Mouse (Mus musculus): ENCODE data around the gene Frmpd1. TPM values are rescaled to one million over a fixed set of nuclear protein-coding genes. Genes with fewer than 3 reads are reported as not detected.

The Frmpd1 gene
- polyA plus RNA-seq (2016; fragmentation: Nextera tagmentation; extraction: Ambion mirVana), result 0.45 and 1.2 TPM in 2 replicates

DNA sequence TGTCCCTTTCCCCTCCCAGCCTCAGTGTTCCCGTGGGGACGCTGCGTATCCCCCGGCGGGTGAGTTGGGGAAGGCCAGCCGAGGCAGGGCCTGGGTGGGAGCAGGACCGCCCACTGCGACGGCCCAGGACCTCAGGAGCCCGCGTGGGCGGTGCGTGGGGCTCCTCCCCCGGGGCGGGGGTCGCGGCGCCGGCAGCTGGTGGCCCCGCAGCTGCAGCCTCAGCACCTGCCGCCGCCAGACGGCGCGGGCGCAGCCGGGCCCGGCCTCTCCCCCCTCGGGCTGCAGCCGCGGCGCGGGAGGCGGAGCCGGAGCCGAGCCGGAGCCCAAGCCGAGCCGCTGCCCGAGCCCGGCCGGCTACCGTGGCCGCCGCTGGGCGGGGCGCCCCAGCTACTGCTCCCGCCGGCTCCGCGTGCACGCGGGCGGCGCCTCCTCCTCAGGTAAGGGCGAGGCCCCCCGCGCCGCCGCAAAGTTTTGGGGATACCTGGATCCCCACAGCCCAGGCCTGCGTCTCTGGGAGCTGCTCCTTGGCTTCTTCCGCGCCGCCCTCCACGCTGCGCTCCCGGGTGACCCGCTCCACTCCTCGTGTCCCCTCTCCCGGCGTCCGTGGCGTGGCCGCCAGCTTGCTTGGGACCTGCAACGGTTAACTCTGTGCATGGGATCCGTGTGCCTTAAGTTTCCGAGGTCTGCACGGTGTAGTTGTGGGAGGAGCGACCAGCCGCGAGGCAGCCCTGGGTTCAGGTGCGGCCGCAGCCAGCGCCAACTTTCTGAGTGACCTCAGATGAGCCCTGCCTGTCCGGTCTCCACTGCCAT, at the start of gene Frmpd1:
Frmpd1 (plus strand) TSS at position 355 of the 810 bp plus-strand sequence.
- 2% methylated on average over 76 of the region's 85 CpGs for WGBS
- peaks cover 73% of the 10 kb centered on the region for H3K27me3 ChIP-seq (ENCODE audit: low read depth, poor library complexity, severe bottlenecking)
- H3K9me3 ChIP-seq (replicated peaks), result no peaks in the 10 kb centered on the region
- peak within 1 kb of the TSS; percentile 59 for H3K27ac ChIP-seq
- DNase-seq (ENCODE audit: low spot score), result peak; percentile 75
- H3K4me1 ChIP-seq, result peaks cover 14% of the 10 kb centered on the region
- peak within 1 kb of the TSS; percentile 61 for H3K4me3 ChIP-seq
- no peaks in the 10 kb centered on the region for H3K36me3 ChIP-seq

DNA sequence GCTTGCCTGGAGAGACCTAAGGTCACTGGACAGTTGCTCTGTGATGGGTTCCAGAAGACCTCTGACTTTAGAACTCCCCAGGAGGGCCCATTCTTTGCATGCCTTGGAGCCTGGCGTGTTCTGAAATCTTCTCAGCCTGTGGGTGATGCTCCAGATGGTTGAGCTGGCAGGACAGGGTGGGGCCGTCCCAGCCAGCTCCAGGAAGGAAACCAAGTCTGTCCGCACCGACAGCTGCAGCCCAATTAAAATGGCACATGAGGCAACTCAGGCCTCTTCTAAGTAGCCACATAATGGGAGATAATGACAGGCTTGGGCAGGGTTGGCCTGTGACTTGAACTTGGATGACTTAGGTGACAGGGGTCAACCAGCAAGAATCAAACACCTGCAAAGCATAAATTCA, 47.0 kb upstream of the Frmpd1 start:
- Histone ChIP-seq H3K27me3 (ENCODE audit: low read depth, poor library complexity, severe bottlenecking) (no peaks in the 10 kb centered on the region), H3K27ac (no peak overlapping the region), H3K4me1 (peaks cover 10% of the 10 kb centered on the region; the same call in 1 of the 2 replicates), H3K4me3 (no peak overlapping the region), H3K9me3 (replicated peaks) (no peaks in the 10 kb centered on the region), H3K36me3 (no peaks in the 10 kb centered on the region)
- no peak for DNase-seq (ENCODE audit: low spot score)
- WGBS, result 33% methylated on average over 4 of the region's 4 CpGs

DNA sequence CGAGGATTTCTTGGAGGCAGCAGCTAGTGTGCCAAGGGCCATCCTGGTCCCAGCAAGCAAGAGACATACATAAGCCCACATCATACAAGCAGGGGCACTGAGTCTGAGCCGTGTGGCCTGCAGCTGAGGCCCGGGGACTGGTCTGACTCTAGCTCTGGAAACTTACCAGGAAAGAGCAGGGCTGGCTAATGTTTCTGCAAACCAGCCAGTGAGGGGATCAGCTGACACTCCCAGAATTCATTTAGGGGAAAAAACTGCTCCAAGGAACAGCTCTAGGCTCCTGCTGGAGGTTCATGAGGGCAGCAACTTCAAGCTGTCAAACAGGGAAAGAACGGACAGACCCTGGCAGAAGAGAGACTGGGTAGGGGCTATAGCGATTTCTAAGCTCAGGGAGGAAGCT, 42.8 kb upstream of the Frmpd1 start:
- H3K4me3 ChIP-seq, result no peak overlapping the region
- H3K4me1 ChIP-seq, result peaks cover 15% of the 10 kb centered on the region; the same call in 1 of the 2 replicates
- no peak for DNase-seq (ENCODE audit: low spot score)
- H3K9me3 ChIP-seq (replicated peaks), result no peaks in the 10 kb centered on the region
- no peaks in the 10 kb centered on the region for H3K36me3 ChIP-seq
- no peak overlapping the region for H3K27ac ChIP-seq
- no peaks in the 10 kb centered on the region for H3K27me3 ChIP-seq (ENCODE audit: low read depth, poor library complexity, severe bottlenecking)
- WGBS, result 78% methylated on average over 5 of the region's 5 CpGs

DNA sequence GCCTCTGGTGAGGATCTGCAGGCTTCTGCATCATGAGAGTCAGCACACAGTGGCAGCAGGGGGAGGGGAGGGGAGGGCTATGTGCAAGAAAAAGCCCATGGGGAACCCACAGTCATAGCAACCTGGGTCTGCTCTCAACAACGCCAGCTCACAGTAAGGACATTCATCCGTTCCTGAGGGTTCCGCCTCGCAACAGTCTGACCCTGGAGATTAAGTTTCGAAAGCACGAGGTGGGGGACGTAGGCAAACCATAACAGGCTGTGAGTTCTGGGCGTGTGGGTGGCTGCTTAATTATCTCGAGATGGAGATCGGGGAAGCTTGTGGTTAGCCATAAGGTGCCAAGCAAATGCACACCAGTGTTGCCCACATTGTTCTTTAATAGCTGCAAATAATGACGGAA, 42.3 kb upstream of the Frmpd1 start:
- 63% methylated on average over 11 of the region's 11 CpGs for WGBS

DNA sequence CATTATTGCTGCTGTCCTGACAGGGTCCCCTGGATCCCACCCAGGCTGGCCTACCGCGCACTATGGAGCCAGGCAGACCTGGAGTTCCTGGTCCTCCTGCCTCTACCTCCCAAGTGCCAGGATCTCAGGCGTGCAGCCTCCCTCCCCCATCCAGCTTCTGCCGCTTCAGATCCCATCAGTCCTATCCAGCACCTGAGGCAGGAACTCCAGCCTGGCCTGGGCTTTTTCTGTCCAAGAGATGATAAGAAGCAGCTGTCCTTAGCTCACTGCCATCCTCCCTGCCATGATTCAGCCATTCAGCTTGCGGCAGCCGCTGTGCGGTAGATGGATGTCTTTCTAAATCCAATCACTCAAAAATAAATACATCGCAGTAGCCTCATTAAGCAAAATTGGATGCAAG, 41.7 kb upstream of the Frmpd1 start:
- Histone ChIP-seq H3K4me1 (peaks cover 10% of the 10 kb centered on the region; the same call in 1 of the 2 replicates), H3K27ac (no peak overlapping the region)
- DNase-seq (ENCODE audit: low spot score), result no peak

More for the DNA sequence above, 42.3 kb upstream of the Frmpd1 start:
- peaks cover 14% of the 10 kb centered on the region; the same call in 1 of the 2 replicates for H3K4me1 ChIP-seq
- no peak overlapping the region for H3K27ac ChIP-seq
- no peak for DNase-seq (ENCODE audit: low spot score)
- H3K36me3 ChIP-seq, result no peaks in the 10 kb centered on the region
- H3K4me3 ChIP-seq, result no peak overlapping the region
- H3K27me3 ChIP-seq (ENCODE audit: low read depth, poor library complexity, severe bottlenecking), result no peaks in the 10 kb centered on the region
- H3K9me3 ChIP-seq (replicated peaks), result no peaks in the 10 kb centered on the region

DNA sequence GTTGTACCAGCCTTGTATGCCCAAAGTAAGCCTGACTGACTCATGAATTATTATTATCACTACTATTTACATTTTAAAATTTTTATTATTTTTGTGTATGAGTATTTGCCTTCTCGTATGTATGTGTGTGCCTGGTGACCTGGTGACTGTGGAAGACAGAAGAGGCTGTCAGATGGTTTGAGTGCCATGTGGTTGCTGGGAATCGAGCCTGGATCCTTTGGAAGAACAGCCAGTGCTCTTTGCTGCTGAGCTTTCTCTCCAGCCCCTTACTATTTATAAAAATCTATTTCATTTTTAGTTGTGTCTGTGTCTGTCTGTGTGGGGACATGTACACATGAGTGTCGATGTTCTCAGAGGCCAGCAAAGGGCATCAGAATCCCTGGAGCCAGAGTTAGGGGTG, 28.2 kb upstream of the Frmpd1 start:
- H3K27ac ChIP-seq, result no peak overlapping the region
- 84% methylated on average over 3 of the region's 3 CpGs for WGBS
- H3K27me3 ChIP-seq (ENCODE audit: low read depth, poor library complexity, severe bottlenecking), result no peaks in the 10 kb centered on the region
- no peaks in the 10 kb centered on the region for H3K9me3 ChIP-seq (replicated peaks)
- no peak for DNase-seq (ENCODE audit: low spot score)
- H3K4me1 ChIP-seq, result no peaks in the 10 kb centered on the region
- H3K36me3 ChIP-seq, result no peaks in the 10 kb centered on the region
- no peak overlapping the region for H3K4me3 ChIP-seq

More for the DNA sequence above, 41.7 kb upstream of the Frmpd1 start:
- 71% methylated on average over 8 of the region's 8 CpGs for WGBS
- Histone ChIP-seq H3K4me3 (no peak overlapping the region), H3K27me3 (ENCODE audit: low read depth, poor library complexity, severe bottlenecking) (no peaks in the 10 kb centered on the region), H3K36me3 (no peaks in the 10 kb centered on the region), H3K9me3 (replicated peaks) (no peaks in the 10 kb centered on the region)

DNA sequence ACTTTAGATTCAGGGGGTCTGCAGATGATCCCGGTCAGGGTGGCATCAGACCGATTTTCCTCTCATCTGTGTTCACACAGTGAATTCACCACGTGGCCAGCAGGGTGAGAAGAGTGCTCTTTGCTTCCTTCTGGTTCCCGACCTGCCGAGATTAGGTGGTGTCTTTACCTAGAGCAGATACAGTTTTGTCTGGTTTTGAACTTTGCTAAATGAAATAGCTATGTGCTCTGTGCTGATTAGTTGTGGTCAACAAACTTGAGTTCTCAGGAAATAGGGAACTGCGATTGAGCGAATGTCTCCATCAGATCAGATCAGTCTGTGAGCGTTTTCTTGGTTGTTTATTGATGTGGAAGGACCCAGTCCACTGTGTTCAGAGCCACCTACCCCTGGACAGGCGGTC, 26.1 kb upstream of the Frmpd1 start:
- no peak overlapping the region for H3K4me3 ChIP-seq
- H3K27ac ChIP-seq, result no peak overlapping the region
- no peaks in the 10 kb centered on the region for H3K36me3 ChIP-seq
- no peaks in the 10 kb centered on the region for H3K9me3 ChIP-seq (replicated peaks)
- 78% methylated on average over 9 of the region's 9 CpGs for WGBS
- H3K27me3 ChIP-seq (ENCODE audit: low read depth, poor library complexity, severe bottlenecking), result no peaks in the 10 kb centered on the region
- no peak for DNase-seq (ENCODE audit: low spot score)
- no peaks in the 10 kb centered on the region for H3K4me1 ChIP-seq

DNA sequence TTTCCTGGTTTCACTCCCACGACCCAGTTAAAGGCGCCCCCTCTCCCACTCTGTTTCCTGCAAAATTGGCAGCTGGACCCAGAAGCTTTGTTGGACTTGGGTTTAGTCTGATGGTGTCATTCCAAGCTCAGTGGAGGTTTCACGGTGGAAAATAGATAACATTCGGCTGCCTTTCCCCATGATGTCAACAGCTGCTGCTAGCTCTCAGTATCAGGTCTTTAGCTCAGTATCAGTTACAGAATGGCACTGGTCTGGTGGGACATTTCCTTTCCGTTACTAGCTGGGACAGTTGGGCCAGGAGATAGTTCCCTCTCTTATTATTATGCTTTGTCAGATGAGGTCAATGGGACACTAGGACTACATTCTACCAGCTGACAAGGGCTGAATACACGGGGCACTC, 23.9 kb upstream of the Frmpd1 start:
- WGBS, result 85% methylated on average over 6 of the region's 6 CpGs
- Histone ChIP-seq H3K27ac (no peak overlapping the region), H3K4me3 (no peak overlapping the region)

DNA sequence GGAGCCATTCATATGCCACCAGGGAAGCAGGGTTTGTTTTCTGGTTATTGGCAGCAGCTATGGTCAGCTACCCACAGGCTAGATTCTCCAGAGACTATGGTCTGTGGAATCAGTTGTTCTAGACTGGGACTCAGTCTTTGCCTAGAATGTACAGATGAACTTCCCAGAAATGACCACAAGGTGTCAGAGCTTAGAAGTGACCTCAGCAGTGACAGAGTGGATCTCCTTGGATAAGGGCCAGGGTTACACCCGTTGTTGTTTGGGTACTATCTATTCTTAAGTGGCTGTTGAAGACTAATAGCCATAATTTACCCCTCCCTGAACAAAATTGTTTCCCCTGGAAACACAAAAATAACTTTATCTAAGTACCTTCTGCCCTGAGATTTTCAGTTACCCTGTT, 21.0 kb upstream of the Frmpd1 start:
- no peak overlapping the region for H3K4me3 ChIP-seq
- H3K4me1 ChIP-seq, result no peaks in the 10 kb centered on the region
- DNase-seq (ENCODE audit: low spot score), result no peak
- H3K9me3 ChIP-seq (replicated peaks), result no peaks in the 10 kb centered on the region
- H3K36me3 ChIP-seq, result no peaks in the 10 kb centered on the region
- H3K27ac ChIP-seq, result no peak overlapping the region
- WGBS, result 46% methylated on average over 1 of the region's 1 CpGs
- H3K27me3 ChIP-seq (ENCODE audit: low read depth, poor library complexity, severe bottlenecking), result no peaks in the 10 kb centered on the region

More for the DNA sequence above, 23.9 kb upstream of the Frmpd1 start:
- Histone ChIP-seq H3K9me3 (replicated peaks) (no peaks in the 10 kb centered on the region), H3K36me3 (no peaks in the 10 kb centered on the region), H3K27me3 (ENCODE audit: low read depth, poor library complexity, severe bottlenecking) (no peaks in the 10 kb centered on the region), H3K4me1 (no peaks in the 10 kb centered on the region)
- DNase-seq (ENCODE audit: low spot score), result no peak

DNA sequence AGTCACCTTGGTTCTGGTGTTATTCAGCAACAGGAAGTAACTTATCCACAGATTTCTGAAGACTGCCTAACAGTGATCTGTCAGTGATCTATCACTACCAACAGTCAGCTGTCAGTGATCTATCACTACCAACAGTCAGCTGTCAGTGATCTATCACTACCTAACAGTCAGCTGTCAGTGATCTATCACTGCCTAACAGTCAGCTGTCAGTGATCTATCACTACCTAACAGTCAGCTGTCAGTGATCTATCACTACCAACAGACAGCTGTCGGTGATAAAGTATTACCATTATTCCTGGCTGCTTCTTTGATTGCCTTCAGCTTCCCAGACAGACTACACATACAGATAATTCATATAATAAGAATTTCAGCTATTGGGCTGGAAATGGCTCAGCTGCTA, 19.2 kb upstream of the Frmpd1 start:
- Histone ChIP-seq H3K27ac (no peak overlapping the region), H3K4me1 (no peaks in the 10 kb centered on the region), H3K9me3 (replicated peaks) (no peaks in the 10 kb centered on the region), H3K36me3 (no peaks in the 10 kb centered on the region), H3K27me3 (ENCODE audit: low read depth, poor library complexity, severe bottlenecking) (no peaks in the 10 kb centered on the region), H3K4me3 (no peak overlapping the region)
- DNase-seq (ENCODE audit: low spot score), result no peak
- WGBS, result 76% methylated on average over 1 of the region's 1 CpGs

DNA sequence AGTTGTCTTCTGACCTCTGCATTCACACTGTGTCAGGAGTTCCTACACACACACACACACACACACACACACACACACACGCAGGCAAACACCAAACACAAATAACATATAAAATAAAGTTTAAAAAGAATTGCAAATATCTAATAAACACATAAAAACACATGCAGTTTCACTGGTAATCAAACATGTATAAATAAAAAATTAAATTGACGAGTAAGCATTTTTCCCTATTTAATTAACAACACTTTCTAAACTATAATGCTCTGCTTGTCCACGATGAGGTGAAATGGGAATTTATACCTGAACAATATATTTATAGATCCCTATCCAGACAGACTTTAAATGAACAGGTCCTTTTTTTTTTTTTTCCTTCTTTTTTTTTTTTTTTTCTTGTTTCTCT, 18.7 kb upstream of the Frmpd1 start:
- Histone ChIP-seq H3K9me3 (replicated peaks) (no peaks in the 10 kb centered on the region), H3K4me1 (no peaks in the 10 kb centered on the region), H3K27ac (no peak overlapping the region), H3K36me3 (no peaks in the 10 kb centered on the region), H3K4me3 (no peak overlapping the region), H3K27me3 (ENCODE audit: low read depth, poor library complexity, severe bottlenecking) (no peaks in the 10 kb centered on the region)
- 85% methylated on average over 3 of the region's 3 CpGs for WGBS
- no peak for DNase-seq (ENCODE audit: low spot score)

DNA sequence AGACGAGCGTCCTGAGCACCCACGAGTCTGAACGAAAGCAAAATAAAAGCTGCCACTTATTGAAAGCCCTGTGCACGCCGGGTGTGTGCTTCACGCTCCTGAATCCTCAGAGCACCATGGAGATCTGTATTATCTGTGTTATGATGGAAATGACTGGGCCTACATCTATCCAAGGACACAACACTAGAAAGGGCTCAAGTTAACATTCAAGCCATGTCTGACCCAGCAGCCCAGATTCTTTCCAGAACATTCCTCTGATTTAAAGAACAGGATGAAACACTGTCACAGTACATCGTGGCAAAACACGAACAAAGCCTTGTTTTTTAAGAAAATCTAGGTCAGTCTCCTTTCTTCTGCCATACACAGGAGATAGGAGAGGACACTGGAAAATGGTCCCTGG, 13.3 kb upstream of the Frmpd1 start:
- 89% methylated on average over 9 of the region's 9 CpGs for WGBS
- no peak overlapping the region for H3K27ac ChIP-seq
- DNase-seq (ENCODE audit: low spot score), result no peak
- no peaks in the 10 kb centered on the region for H3K4me1 ChIP-seq
- H3K36me3 ChIP-seq, result no peaks in the 10 kb centered on the region
- no peaks in the 10 kb centered on the region for H3K27me3 ChIP-seq (ENCODE audit: low read depth, poor library complexity, severe bottlenecking)
- no peak overlapping the region for H3K4me3 ChIP-seq
- no peaks in the 10 kb centered on the region for H3K9me3 ChIP-seq (replicated peaks)

DNA sequence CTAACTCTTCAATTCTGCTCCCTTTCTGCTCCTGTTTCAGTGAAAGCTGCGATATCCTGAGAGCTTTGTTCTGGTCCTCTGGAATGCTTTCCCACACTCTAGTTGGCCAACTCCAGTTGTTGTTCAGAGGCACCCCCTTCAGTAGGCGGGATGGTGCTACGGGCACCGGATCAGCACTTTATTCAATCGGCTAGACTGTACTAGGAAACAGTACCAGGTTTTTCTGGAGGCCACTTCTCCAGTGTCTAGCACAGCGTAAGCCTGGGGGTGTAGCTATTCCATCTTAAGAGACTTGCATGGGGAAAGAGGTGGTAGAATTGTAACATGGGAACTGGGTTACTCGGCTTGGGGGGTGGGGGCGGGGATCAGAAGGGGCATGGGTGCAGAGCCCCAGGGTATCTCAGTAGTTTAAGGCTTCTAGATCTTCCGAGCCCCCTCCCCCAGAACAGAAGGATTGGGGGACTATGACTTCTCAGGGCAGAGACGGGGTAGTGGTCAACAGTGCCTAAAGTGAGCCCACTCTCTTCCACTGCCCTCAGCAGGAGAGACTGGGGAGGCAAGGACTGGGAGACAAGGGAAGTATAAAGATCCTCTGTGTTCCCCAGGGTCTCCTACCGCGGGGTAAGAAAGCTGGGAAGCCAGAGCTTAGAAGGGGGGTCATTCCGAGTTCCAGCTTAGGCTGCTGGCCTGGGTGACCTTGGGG, 706 bp upstream of the Frmpd1 start:
- DNase-seq (ENCODE audit: low spot score), result no peak
- WGBS, result 26% methylated on average over 13 of the region's 13 CpGs

More for the DNA sequence above, 706 bp upstream of the Frmpd1 start:
- Histone ChIP-seq H3K27me3 (ENCODE audit: low read depth, poor library complexity, severe bottlenecking) (peaks cover 69% of the 10 kb centered on the region), H3K9me3 (replicated peaks) (no peaks in the 10 kb centered on the region), H3K4me1 (peaks cover 14% of the 10 kb centered on the region), H3K4me3 (peak overlapping the region; percentile 61), H3K36me3 (no peaks in the 10 kb centered on the region), H3K27ac (peak overlapping the region; percentile 59)
